Mouse (Mus musculus): ENCODE data around the gene Krtap9-3. TPM values are rescaled to one million over a fixed set of nuclear protein-coding genes. Genes with fewer than 3 reads are reported as not detected.
"Not testable (repeated sequence)": the region's sequence is repeated elsewhere in the genome, so short reads cannot be mapped to it uniquely, and the experiment has no call there.

Krtap9-3 gene
- polyA plus RNA-seq, 1 experiment from 2014 or later = not detected

GRCm38 (mm10) chr11:99633293-99633692, 35.4 kb upstream of the Krtap9-3 start:
- H3K36me3 ChIP-seq (ENCODE audit: insufficient read depth, low read length) = no peaks in the 10 kb centered on the region
- no peak for ATAC-seq (replicated peaks; ENCODE audit: low FRiP score, low read depth)
- no peak for TF ChIP-seq CTCF (IDR thresholded peaks at IDR 0.05; ENCODE audit: low read depth)
- H3K9ac ChIP-seq (ENCODE audit: low read depth, low read length) = no peak overlapping the region
- no peaks in the 10 kb centered on the region for H3K27me3 ChIP-seq (ENCODE audit: insufficient read depth, low read length)
- H3K9me3 ChIP-seq (replicated peaks; ENCODE audit: low read length) = no peaks in the 10 kb centered on the region
- no peak overlapping the region for H3K27ac ChIP-seq
- no peak overlapping the region for H3K4me2 ChIP-seq (ENCODE audit: low read length)
- H3K4me3 ChIP-seq (replicated peaks; ENCODE audit: low read depth, low read length) = no peak overlapping the region
- H3K4me1 ChIP-seq (replicated peaks; ENCODE audit: insufficient read depth, low read length) = no peaks in the 10 kb centered on the region
- WGBS = 68% methylated on average over 2 of the region's 2 CpGs
- no peak for DNase-seq (ENCODE audit: low spot score)

GRCm38 (mm10) chr11:99630890-99631289, 33.0 kb upstream of the Krtap9-3 start:
- no peak overlapping the region for H3K27ac ChIP-seq
- H3K4me3 ChIP-seq (replicated peaks; ENCODE audit: low read depth, low read length) = no peak overlapping the region
- ATAC-seq (replicated peaks; ENCODE audit: low FRiP score, low read depth) (no peak), DNase-seq (ENCODE audit: low spot score) (no peak)
- H3K9ac ChIP-seq (ENCODE audit: low read depth, low read length) = no peak overlapping the region
- 75% methylated on average over 3 of the region's 3 CpGs for WGBS
- H3K4me2 ChIP-seq (ENCODE audit: low read length) = no peak overlapping the region
- no peaks in the 10 kb centered on the region for H3K4me1 ChIP-seq (replicated peaks; ENCODE audit: insufficient read depth, low read length)
- no peaks in the 10 kb centered on the region for H3K27me3 ChIP-seq (ENCODE audit: insufficient read depth, low read length)
- no peaks in the 10 kb centered on the region for H3K9me3 ChIP-seq (replicated peaks; ENCODE audit: low read length)
- no peak for TF ChIP-seq CTCF (IDR thresholded peaks at IDR 0.05; ENCODE audit: low read depth)
- H3K36me3 ChIP-seq (ENCODE audit: insufficient read depth, low read length) = no peaks in the 10 kb centered on the region

- Histone ChIP-seq H3K4me3 (replicated peaks; ENCODE audit: low read depth, low read length) (no peak within 1 kb of the TSS), H3K36me3 (ENCODE audit: insufficient read depth, low read length) (no peaks in the 10 kb centered on the region), H3K27me3 (ENCODE audit: insufficient read depth, low read length) (no peaks in the 10 kb centered on the region), H3K9me3 (replicated peaks; ENCODE audit: low read length) (no peaks in the 10 kb centered on the region), H3K4me1 (replicated peaks; ENCODE audit: insufficient read depth, low read length) (no peaks in the 10 kb centered on the region), H3K4me2 (ENCODE audit: low read length) (no peak within 1 kb of the TSS), H3K9ac (ENCODE audit: low read depth, low read length) (no peak within 1 kb of the TSS), H3K27ac (no peak within 1 kb of the TSS)
- WGBS = 75% methylated on average over 4 of the region's 4 CpGs
- ATAC-seq (replicated peaks; ENCODE audit: low FRiP score, low read depth) (no peak), DNase-seq (ENCODE audit: low spot score) (no peak)
- no peak for TF ChIP-seq CTCF (IDR thresholded peaks at IDR 0.05; ENCODE audit: low read depth)
These were observed 30.2 kb upstream of the Krtap9-3 start, which contains the start of gene Krtap4-1 for GRCm38 (mm10) chr11:99628138-99628537. Krtap4-1 (minus strand) TSS chr11:99628238.

- Histone ChIP-seq H3K36me3 (ENCODE audit: insufficient read depth, low read length) (no peaks in the 10 kb centered on the region), H3K4me1 (replicated peaks; ENCODE audit: insufficient read depth, low read length) (no peaks in the 10 kb centered on the region), H3K27me3 (ENCODE audit: insufficient read depth, low read length) (no peaks in the 10 kb centered on the region), H3K9me3 (replicated peaks; ENCODE audit: low read length) (no peaks in the 10 kb centered on the region), H3K27ac (no peak within 1 kb of the TSS), H3K4me3 (replicated peaks; ENCODE audit: low read depth, low read length) (no peak within 1 kb of the TSS), H3K9ac (ENCODE audit: low read depth, low read length) (no peak within 1 kb of the TSS), H3K4me2 (ENCODE audit: low read length) (no peak within 1 kb of the TSS)
- no peak for DNase-seq (ENCODE audit: low spot score)
- no peak for TF ChIP-seq CTCF (IDR thresholded peaks at IDR 0.05; ENCODE audit: low read depth)
- WGBS = 61% methylated on average over 2 of the region's 2 CpGs
- ATAC-seq (replicated peaks; ENCODE audit: low FRiP score, low read depth) = no peak
These were observed 22.4 kb upstream of the Krtap9-3 start, which contains the start of gene Gm11562 for GRCm38 (mm10) chr11:99620335-99620734. Gm11562 (minus strand) TSS chr11:99620435.

GRCm38 (mm10) chr11:99614796-99615363, 17.0 kb upstream of the Krtap9-3 start, which contains the start of gene Krtap2-4:
Krtap2-4 (minus strand) TSS chr11:99614846.
- Histone ChIP-seq H3K27me3 (ENCODE audit: insufficient read depth, low read length) (no peaks in the 10 kb centered on the region), H3K9ac (ENCODE audit: low read depth, low read length) (no peak within 1 kb of the TSS), H3K36me3 (ENCODE audit: insufficient read depth, low read length) (no peaks in the 10 kb centered on the region), H3K4me3 (replicated peaks; ENCODE audit: low read depth, low read length) (no peak within 1 kb of the TSS), H3K4me1 (replicated peaks; ENCODE audit: insufficient read depth, low read length) (no peaks in the 10 kb centered on the region), H3K9me3 (replicated peaks; ENCODE audit: low read length) (no peaks in the 10 kb centered on the region), H3K27ac (no peak within 1 kb of the TSS), H3K4me2 (ENCODE audit: low read length) (no peak within 1 kb of the TSS)
- DNase-seq (ENCODE audit: low spot score) = no peak
- WGBS = 68% methylated on average over 3 of the region's 3 CpGs
- no peak for TF ChIP-seq CTCF (IDR thresholded peaks at IDR 0.05; ENCODE audit: low read depth)
- no peak for ATAC-seq (replicated peaks; ENCODE audit: low FRiP score, low read depth)

- H3K27ac ChIP-seq; H3K9me3 ChIP-seq (replicated peaks; ENCODE audit: low read length); H3K4me3 ChIP-seq (replicated peaks; ENCODE audit: low read depth, low read length); H3K4me1 ChIP-seq (replicated peaks; ENCODE audit: insufficient read depth, low read length); H3K9ac ChIP-seq (ENCODE audit: low read depth, low read length); H3K4me2 ChIP-seq (ENCODE audit: low read length); H3K36me3 ChIP-seq (ENCODE audit: insufficient read depth, low read length); ATAC-seq (replicated peaks; ENCODE audit: low FRiP score, low read depth); DNase-seq (ENCODE audit: low spot score); H3K27me3 ChIP-seq (ENCODE audit: insufficient read depth, low read length): not testable (repeated sequence)
- WGBS = 55% methylated on average over 1 of the region's 2 CpGs
These were observed 12.2 kb upstream of the Krtap9-3 start, which contains the start of gene Gm11937 for GRCm38 (mm10) chr11:99610089-99610488. Gm11937 (minus strand) TSS chr11:99610189.

GRCm38 (mm10) chr11:99609126-99609525, 11.2 kb upstream of the Krtap9-3 start:
- Histone ChIP-seq H3K4me3 (replicated peaks; ENCODE audit: low read depth, low read length) (no peak overlapping the region), H3K36me3 (ENCODE audit: insufficient read depth, low read length) (no peaks in the 10 kb centered on the region), H3K9me3 (replicated peaks; ENCODE audit: low read length) (no peaks in the 10 kb centered on the region), H3K27ac (no peak overlapping the region), H3K9ac (ENCODE audit: low read depth, low read length) (no peak overlapping the region), H3K27me3 (ENCODE audit: insufficient read depth, low read length) (no peaks in the 10 kb centered on the region), H3K4me1 (replicated peaks; ENCODE audit: insufficient read depth, low read length) (no peaks in the 10 kb centered on the region), H3K4me2 (ENCODE audit: low read length) (no peak overlapping the region)
- no peak for TF ChIP-seq CTCF (IDR thresholded peaks at IDR 0.05; ENCODE audit: low read depth)
- DNase-seq (ENCODE audit: low spot score) = no peak
- no peak for ATAC-seq (replicated peaks; ENCODE audit: low FRiP score, low read depth)
- 84% methylated on average over 1 of the region's 1 CpGs for WGBS

GRCm38 (mm10) chr11:99603208-99603607, 5.3 kb upstream of the Krtap9-3 start, which contains the start of gene Gm11938:
Gm11938 (minus strand) TSS chr11:99603308.
- not testable (repeated sequence) for H3K27ac ChIP-seq; H3K27me3 ChIP-seq (ENCODE audit: insufficient read depth, low read length); DNase-seq (ENCODE audit: low spot score); H3K9ac ChIP-seq (ENCODE audit: low read depth, low read length); H3K36me3 ChIP-seq (ENCODE audit: insufficient read depth, low read length); H3K4me3 ChIP-seq (replicated peaks; ENCODE audit: low read depth, low read length); H3K9me3 ChIP-seq (replicated peaks; ENCODE audit: low read length); H3K4me1 ChIP-seq (replicated peaks; ENCODE audit: insufficient read depth, low read length); H3K4me2 ChIP-seq (ENCODE audit: low read length); ATAC-seq (replicated peaks; ENCODE audit: low FRiP score, low read depth)
- 36% methylated on average over 1 of the region's 1 CpGs for WGBS
